Mouse (Mus musculus): ENCODE results near the gene Gpr65. TPM values are rescaled to one million over a fixed set of nuclear protein-coding genes. Genes with fewer than 3 reads are reported as not detected.
"Not testable (repeated sequence)": the region's sequence is repeated elsewhere in the genome, so short reads cannot be mapped to it uniquely, and the experiment has no call there.

Gpr65 gene
- total RNA-seq (2021) = 1 to 10 TPM; 1.9 to 2.4 TPM
- long read RNA-seq, experiment 1, partial matches to known transcripts = 0 of 1 reads
- long read RNA-seq, experiment 1, other reads (novel, unspliced or antisense) = 0 of 1 reads
- long read RNA-seq, experiment 2 = 0 reads

DNA sequence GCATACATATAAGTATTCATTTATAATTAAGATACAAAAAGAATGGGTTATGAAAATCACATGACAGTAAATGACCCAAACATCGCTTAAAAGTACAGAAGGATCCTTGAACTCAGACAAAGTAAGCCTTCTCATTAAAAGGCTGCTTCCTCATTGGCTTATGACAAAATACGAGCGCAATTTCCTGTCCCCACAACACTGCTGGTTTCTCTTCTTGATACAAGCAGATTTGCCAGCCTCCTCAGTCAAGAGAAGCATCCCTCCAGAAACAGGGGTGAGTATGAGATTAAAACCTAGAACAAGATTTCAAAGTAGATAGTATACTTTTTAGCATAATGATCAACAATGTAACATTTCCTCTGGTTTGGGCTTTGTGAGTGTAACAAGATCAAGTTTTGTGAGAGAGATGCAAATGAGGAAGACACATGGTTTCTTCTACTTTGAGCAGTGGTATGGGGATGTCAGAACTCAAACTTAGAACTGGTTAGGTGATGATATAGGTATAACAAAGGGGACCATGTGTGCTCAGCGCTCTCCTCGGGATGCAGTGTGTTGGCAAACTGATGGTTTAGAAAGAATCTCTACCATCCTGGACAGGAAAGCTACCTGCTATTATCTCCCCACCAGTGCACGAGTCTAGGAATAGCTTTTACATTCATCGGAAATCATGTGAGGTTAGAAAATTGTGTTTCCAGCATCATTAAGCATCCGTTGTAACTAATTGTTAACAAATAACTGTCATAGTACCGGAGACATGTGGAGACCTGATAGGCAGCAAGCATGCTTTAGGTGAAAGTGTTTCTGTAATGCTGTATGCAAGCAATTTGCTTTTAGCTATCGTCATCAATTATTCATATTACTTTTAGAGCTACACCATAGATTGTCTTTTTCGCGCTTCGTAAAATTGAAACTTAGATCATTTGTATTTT is at the start of gene Gpr65:
Gpr65 (plus strand) TSS at position 195 of the 929 bp plus-strand sequence.
- no peak for DNase-seq (ENCODE audit: low spot score in 2 of 2)

DNA sequence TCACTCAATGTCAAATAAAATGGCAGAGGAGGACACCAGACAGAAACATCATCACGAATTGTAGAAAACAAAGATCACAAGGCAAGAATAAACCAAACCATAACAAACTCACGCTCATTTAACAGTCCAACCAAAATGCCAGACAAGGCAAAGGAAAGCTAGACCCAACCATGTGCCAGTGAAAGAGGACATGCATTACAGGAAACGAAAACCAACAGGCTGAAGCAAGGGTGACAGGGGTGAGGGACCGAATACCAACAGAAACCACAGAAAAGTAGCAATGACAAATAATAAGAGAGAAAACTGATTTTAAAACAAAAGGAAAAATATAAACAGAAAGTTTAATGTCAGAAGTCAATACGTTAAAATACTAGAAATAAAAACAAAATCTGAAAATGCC is 45.1 kb upstream of the Gpr65 start:
- DNase-seq (ENCODE audit: low spot score in 2 of 2) = no peak

DNA sequence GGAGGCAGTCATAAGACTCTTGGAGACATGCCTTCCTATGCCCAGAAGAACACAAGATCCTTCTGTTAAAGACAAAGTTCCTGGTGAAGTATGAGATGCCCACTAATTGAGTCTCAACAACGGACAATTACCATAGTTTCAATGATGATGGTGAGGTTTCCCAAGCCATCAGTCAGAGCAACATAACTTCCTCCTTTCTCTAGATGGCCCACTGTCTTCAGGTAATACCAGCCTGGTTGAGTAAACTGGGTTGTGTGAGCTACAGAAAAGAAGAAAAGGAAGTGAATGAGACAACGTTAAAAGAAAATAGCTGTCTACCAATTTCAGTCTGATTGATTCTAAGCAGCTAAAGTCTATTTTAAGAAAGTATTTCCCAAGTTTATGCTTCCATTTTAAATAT is 41.4 kb upstream of the Gpr65 start:
- no peak for DNase-seq (ENCODE audit: low spot score in 2 of 2)

DNA sequence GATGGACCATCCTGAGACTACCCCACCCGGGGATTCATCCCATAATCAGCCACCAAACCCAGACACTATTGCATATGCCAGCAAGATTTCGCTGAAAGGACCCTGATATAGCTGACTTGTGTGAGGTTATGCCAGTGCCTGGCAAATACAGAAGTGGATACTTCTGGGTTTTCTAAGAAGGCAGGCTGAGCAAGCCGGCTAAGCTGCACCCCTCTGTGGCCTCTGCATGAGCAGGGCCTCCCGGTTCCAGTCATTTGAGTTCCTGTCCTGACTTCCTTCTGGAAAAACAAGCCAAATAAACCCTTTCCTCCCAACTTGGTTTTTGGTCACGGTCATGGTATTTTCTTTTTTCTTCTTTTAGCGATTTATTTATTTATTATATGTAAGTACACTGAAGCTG is 30.0 kb upstream of the Gpr65 start:
- DNase-seq (ENCODE audit: low spot score in 2 of 2) = not testable (repeated sequence)

DNA sequence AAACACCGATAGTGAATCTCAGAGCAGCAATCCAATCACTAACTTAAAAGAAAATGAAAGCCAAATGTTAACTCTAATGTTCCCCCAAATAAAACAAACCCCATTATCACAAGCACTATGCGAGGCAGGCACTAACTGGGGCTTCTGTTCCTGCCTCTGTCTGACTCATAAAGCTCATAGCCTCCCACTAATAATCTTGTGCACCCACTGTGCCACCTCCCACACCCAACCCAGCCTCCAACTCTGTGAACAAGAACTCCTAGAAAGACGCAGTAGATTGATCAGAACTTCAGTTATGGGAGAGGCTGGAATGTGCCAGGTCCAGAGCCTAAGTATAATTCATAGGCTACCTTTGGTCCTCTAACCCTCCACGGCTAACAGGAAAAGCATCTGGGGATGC is 24.3 kb upstream of the Gpr65 start:
- no peak for DNase-seq (ENCODE audit: low spot score in 2 of 2)

DNA sequence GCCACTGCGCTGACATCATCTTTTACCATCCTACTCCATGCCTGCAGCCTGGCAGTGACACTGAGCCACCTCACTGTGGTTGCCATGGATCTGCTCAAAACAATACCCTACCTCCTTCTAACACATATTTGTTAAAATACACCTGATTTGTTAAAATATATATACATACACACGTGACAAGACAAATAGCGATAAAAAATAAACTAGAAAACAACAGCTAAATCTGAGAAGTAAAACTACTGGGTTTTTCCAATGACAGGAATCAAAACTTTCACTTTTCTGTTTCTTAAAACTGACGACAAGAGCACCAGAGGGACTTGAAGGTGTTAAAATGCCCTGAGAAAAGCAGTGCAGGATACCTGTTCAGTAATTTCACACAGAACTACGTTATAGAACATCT is 23.6 kb upstream of the Gpr65 start:
- DNase-seq (ENCODE audit: low spot score in 2 of 2) = no peak

DNA sequence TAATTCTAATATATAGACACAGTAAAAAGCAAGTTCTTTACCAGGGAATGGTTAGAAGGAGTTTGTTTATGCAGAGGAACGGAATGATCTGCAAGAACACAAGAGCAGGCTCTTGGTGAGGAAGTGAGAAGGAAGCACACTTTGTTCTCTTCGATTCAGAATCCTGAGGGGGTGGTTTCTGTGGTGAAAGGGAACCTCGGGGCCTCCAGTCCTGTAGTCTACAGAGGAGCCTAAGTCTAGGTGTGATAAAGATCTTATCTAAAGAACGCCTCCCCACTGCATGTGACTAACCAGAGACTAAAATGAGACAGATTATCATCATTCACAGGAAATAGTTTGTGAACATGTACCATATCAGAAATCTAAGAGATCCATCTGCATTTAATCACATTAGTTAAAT is 21.6 kb upstream of the Gpr65 start:
- DNase-seq (ENCODE audit: low spot score in 2 of 2) = no peak

DNA sequence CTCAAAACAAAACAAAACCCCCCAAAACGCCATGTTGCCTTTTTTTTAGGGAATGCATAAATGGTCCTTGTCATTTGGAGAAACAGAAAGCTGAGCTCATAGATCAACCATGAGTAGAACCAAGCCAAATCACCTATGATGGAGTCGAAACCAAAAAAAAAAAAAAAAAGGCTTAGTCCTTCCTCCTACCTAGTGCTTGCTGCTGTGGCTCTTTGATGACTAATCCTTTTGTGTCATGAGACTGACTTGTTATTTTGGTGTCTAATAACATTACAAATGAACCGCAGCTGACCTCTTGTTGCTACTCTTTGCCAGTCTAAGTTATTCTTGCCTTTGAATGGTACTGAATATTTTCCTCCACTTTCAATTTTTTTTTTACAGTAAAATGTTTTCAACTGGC is 18.8 kb upstream of the Gpr65 start:
- no peak for DNase-seq (ENCODE audit: low spot score in 2 of 2)

DNA sequence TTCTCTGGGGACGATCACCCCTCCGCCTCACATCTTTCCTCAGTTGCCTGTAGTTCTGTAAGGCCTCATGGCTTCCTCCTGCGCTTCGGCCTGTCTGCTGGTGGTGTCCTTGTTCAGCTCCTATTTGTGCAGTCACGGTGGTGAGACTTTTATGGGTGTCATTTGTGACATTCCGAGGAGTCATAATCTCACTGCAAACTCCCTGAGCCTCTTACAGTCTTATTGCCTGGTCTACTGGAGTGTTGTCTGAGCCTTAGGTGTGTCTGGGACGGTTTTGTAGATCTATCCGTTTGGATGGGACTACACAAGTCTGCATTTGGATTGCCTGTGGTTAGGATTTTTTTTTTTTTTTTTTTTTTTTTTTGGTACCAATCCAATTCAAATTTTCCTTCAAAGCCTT is 18.1 kb upstream of the Gpr65 start:
- no peak for DNase-seq (ENCODE audit: low spot score in 2 of 2)

DNA sequence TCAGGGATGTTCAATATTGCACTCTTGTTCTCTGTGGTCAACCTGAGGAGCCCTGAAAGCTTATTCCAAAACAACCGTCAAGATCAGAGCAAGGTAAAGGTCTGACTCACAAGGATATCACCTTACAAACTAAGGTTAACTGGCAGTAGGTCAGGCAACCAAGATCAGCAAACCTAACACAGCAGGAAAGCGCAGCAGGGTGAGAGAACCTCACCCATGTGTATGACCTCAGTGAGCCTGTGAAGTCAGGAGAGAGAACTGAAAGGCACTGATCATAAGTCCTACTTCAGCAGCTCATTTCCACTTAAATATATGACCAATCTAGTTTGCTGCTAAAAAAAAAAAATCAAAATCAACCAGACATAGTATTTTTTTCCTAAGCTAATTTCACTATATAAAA is 16.0 kb upstream of the Gpr65 start:
- DNase-seq (ENCODE audit: low spot score in 2 of 2) = no peak

DNA sequence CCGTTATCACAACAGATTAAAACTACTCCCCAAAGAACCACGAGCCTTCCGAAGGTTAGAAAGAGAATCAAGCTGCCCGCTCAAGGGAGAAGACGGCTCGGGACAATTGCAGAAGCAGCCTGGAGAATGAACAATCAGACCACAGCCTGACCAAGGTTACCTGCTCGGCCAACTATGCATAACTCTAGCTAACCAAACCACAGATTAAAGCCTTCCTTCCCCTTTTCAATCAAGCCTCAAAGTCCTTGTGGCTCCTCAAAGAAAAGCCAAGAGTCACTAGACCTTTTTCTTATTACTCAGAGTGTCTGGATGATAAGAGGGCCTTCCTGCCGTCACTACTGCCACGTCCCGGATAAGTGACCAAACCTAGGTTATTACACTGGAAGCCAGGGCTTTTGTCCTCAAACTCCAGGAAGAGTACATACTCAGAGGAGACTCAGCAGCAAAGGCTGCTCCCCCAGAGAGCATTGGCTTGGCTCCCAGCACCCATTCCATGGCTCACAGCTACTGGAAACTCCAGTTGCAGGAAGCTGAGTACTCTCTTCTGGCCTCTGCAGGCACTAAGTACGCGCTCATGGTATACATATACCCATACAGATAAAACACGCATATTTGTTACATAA is 13.0 kb upstream of the Gpr65 start:
- DNase-seq (ENCODE audit: low spot score in 2 of 2) = no peak

DNA sequence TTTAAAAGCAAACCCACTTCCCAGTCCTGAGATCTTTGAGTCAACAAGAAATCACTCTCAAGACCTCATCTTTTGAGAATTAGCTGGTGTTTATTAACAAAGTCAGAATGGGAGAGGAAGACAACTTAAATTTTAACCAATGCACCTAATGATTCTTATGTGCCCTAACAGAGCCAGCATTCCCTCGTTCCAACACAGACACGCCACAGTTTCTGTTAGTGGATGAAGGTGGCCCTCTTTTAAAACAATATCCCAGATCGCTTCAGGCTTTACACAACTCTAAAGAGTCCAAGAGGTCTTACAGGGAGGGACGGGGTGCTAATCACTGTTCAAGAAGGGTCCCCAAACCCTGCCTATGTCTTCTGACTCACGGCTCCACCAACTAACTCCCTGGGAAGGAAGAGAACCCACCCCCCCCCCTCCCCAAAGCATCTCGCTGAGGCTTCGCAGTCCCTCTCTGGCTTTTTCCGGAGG is 10.0 kb upstream of the Gpr65 start:
- no peak for DNase-seq (ENCODE audit: low spot score in 2 of 2)

DNA sequence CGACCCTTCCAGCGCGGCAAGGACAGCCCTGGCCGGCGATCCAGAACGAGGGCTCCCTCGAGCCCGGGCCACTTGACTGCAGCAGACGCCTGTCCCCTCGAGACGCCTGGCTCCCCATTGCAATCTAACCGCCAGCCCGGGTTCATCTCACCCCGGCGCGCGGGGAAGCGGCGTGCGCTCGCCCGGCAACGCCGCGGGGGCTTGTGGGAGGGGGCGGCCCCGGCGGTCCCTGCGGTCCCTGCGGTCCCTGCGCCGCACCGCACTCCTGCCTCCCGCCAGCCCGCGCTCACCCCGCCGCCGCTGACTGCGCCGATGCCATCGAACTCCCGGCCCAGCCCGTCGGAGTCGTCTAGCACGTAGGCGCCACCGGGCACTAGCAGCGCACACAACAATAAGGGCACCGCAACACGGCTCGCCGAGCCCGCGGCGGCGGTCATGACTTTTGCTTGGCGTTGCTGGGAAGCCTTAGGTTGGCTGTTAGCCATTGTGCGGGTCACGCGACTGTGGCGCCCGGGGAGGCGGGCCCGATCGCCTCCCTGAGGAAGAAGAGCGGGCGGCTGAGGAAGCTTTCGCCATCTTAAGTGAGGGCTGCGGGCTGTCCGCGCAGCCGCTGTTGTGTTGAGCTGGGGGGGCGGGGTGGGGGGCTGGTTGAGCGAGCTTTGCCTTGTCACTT is 9.5 kb upstream of the Gpr65 start, which contains the start of gene Galc:
Galc (minus strand) TSS at position 615 of the 673 bp plus-strand sequence.
- DNase-seq (ENCODE audit: low spot score in 2 of 2) = peak; percentile 91

DNA sequence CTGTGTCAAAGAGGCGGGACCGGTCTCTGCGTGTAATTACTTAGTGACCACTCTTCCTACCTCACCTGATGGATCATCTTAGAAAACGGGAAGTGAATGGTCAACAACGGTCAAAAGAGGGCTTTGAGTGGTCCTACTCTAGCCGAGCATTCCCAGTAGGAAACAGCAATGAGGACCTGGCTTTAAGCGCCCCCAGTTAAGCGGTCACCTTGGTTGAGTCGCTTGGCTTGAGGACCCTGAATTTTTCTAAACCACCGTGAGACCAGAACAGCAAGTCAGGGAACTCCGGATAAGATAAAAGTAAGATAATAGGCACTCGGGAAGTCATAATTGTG is 8.9 kb upstream of the Gpr65 start:
- DNase-seq (ENCODE audit: low spot score in 2 of 2) = no peak

DNA sequence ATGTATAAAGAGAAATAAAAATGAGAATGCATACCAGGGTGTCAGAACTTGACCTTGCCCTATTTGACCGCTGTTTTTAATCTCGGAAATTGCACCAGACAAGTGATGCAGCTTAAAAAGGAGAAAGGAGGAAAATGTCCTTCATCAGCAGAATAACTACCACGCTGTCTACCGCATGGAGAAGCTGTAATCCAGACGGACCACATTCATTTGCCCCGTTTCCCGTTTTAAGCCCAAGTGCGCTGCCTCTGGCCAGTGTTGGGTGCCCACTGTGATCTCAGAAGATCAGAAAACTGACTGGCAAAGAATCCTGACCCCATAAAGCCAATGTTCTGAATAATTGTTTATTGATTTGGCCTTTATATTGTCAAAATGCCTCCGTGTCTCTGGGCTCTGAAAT is 2.7 kb upstream of the Gpr65 start:
- DNase-seq (ENCODE audit: low spot score in 2 of 2) = no peak

DNA sequence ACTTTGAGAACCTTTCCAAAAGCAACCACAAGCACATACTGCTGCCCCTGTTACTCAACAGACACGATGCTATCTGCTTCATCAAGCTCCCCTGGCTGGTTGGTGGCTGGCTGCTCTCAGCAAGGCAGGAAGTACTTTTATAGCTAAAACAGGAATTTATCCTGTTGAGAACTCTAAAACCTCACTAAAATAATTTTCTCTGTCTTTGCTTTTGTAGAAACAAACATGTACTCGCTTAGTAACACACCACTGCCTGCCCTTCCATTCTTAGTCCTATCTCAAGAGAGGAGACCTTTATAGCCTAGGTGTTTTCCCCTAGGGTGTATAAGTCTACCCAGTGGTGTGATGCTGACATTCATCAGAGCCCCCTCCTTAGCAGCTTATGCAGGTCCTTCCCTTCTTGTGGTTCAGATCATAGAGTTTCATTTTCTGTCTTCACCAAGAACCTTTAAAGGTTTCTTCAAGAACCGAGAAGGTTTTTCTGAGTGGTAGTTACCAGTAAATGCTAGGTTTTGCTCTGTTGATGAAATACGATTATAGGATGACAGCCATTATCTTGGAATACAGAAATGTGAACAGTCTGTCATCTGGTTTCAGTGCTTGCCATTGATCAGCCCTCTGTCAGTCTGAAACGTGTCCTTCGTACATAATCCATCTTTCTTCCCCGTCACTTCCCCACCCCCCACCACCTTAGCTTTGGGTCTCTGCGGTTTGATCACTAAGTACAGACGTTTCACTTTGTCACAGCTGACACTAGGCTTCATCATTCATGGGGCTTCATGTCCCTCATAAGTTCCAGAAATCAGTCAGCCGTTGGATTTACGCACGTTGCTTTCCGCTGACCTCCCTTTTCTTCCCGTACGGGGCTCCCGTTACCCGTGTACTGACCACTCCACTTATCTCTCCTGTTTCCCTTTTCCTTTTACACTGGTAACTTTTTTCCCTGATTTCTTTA is 1.6 kb downstream of the Gpr65 start:
- DNase-seq (ENCODE audit: low spot score in 2 of 2) = no peak

DNA sequence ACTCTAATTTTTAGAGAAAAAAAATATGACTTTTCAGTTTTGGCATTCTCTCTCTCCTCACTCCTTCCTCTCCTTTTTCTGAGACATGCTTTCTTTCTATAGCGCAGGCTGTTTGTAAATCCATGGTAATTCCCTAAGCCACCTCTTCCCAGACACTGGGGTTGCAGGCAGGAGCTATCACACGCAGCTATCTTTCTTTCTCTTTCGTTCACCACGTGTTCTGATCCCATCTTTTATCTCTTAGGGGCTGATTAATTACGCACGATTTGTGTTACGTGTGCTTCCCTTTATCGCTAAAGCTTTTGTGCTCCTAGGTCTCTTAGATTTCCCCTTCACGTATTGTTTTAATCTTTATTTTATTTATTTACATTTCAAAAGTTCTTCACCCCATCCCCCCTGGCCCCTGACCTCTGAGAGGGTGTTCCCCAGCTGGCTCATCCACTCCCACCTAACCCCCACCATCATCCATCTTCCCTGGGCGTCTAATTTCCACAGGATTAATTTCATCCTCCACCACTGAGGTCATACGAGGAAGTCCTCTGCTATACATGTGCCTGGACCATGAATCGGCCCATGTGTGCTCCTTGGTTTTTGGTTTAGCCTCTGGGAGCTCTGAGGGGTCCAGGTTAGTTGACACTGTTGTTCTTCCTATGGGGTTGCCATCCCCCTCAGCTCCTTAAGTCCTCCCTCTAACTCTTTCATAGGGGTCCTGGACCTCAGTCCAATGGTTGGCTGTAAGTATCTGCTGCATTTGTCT is 2.6 kb downstream of the Gpr65 start:
- no peak for DNase-seq (ENCODE audit: low spot score in 2 of 2)

DNA sequence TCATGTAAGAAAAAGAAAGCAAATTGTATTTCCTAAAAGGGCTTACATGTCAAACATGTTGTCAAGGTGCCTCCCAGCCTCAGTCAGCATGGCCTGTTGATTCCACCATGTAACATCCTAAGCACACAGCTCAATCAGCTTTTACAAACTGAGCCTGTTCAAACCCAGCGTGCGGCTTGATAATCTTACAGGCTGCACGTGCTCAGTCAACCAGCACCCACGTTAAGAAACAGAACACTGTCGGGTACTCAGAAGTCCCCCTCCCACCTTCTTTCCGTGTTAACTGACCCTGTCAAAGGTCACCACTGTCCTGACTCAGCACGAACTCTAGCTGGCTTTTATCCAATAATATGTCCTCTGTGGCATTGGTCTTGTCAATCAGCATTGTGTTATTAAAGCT is 4.0 kb downstream of the Gpr65 start:
- no peak for DNase-seq (ENCODE audit: low spot score in 2 of 2)

DNA sequence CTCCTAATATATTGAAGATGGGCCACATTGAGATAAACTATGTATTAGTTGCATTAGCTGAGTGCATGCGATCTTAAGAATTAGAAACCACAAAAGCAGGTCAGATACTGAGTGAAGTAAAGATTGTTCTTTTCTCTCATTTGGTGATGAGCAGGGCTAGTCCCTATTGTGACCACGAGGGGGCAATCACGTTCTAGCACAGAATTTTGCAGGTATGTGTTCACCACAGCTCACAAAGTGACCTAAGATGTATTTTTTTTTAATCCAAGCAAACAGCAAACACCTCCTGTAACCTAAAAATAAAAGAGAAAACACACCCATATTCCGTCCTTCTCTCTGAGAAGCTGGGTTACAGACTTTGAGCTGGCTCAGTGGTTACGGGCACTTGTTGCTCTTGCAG is 12.1 kb downstream of the Gpr65 start:
- DNase-seq (ENCODE audit: low spot score in 2 of 2) = peak; percentile 44

DNA sequence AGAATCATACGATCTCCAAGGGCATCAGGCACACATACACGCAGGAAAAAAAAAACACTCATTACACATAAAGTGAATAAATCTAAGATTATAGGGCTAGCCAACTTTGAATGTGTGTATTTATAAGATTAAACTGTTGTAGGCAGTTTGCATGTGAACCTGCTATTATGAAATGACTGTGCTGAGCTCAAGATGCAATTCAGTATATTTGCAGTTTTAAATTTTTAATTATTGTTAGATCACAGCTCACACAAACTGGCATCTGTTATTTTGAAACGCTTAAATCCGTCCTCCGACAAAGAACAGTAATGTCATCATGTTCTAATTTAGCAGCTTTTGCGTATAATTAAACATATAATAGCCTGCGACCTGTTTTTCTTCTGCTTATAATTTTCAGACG is 12.6 kb downstream of the Gpr65 start:
- no peak for DNase-seq (ENCODE audit: low spot score in 2 of 2)
